Mouse (Mus musculus) lung, adult 2 months (tissue): Measurements from ENCODE around the gene Rdh19.

Experiments used
- CTCF ChIP-seq: fragments of 200-500 bp; IDR thresholded peaks from 2 replicates; pipeline ENCODE4 v1.5.1; 2011; ENCODE audit warnings: mild to moderate bottlenecking, low read length, control low read depth; ENCODE audit not compliant: insufficient read depth
- POLR2A ChIP-seq: fragments of 200-500 bp; IDR thresholded peaks from 2 replicates; pipeline ENCODE4 v1.6.1; 2011; ENCODE audit warnings: low read depth, mild to moderate bottlenecking, control low read depth, low read length, borderline replicate concordance; ENCODE audit errors: extremely low read depth

DNA sequence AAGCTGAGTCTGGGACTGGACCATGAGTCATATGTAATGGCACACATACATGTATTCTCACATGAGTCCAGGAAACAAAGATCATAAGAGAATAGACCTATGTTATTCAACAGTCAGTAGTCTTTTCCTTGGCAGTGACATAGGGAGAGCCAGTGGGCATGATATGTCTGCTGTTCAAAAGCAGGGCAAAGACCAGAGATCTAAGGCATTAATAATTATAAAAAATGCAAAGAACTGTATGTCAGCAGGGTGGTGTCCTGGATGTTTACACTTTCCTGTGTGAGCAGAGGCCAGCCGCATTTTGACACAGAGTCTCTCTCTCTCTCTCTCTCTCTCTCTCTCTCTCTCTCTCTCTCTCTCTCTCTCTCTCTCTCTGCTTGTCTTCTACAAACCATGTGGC lies at the start of gene Rdh19:
- TF ChIP-seq CTCF (no peak), POLR2A (no peak)
